ENCODE assay signal across 10 mouse cellular contexts in the genomic region with DNA sequence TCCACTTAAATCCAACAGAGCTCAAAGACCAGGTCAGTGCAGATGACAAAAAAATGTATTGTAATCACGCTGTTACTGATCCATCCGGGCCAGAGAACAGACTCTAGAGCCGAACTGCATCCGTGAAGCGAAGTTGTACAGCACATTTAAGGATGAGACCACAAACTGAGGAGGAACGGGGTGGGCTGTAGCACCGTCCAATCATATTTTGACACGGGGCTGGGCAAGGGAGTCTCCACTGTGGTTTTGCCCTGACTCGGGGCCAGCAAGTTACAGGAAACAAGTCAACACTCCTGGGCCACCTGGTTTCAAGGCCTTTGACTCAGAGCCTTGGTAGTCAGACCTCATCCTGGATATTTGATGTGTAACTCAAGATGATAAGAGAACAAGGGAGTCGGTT. TPM values are rescaled to one million over a fixed set of nuclear protein-coding genes. Genes with fewer than 3 reads are reported as not detected.
A peak's percentile ranks its signal among the peaks of the same experiment; 100 is the strongest.
DNase-seq lines count a peak whose midpoint lies in the region; ATAC-seq lines count a peak whose summit lies in the region.
"Had no signal": no experiment of that assay in that cellular context is flagged by ENCODE, and none has a peak within 500 bp of the region (broad histone marks: within the 10 kb centered on the region; RNA-seq: fewer than 3 reads in every experiment).

No protein-coding gene starts in this region.

- no peak overlapping the region for H3K4me3 ChIP-seq in liver, embryonic 16.5 days (ENCODE audit: low read depth, low read length)

- 0 out of 2 replicates have a peak overlapping the region, but pooled peaks have one; percentile 9 for H3K27ac ChIP-seq in liver, embryonic 16.5 days (ENCODE audit: low read length)

- H3K36me3 ChIP-seq in liver, embryonic 16.5 days (ENCODE audit: control insufficient read depth, insufficient read depth): no peaks in the 10 kb centered on the region

- no peak for ATAC-seq in liver, embryonic 16.5 days (ENCODE audit: low read depth)

- H3K9me3 ChIP-seq in liver, embryonic 16.5 days (replicated peaks; ENCODE audit: control insufficient read depth, low read length): no peaks in the 10 kb centered on the region

- H3K27me3 ChIP-seq in liver, embryonic 16.5 days (ENCODE audit: control insufficient read depth, insufficient read depth, low read depth, low read length): no peaks in the 10 kb centered on the region

- H3K9ac ChIP-seq in liver, embryonic 16.5 days (ENCODE audit: low read depth, low read length): no peak overlapping the region

- H3K4me2 ChIP-seq in liver, embryonic 16.5 days (ENCODE audit: low read depth, low read length): no peak overlapping the region; the same call in 1 of the 2 replicates

- peak; percentile 33 to 39 for DNase-seq in lung, adult 18-20 months
- DNase-seq in lung, postnatal 10 days: no peak
- DNase-seq in T-cell, adult 2 months (ENCODE audit: low spot score): peak; percentile 72
- peak; percentile 45 for DNase-seq in thymus, postnatal 10 days (ENCODE audit: low spot score in 2 of 2)
- DNase-seq in right cerebral cortex, postnatal 14 days: no peak
- no peak for DNase-seq in cerebellum, adult 8-10 months
- no peak for DNase-seq in gastrocnemius, postnatal 4 days (ENCODE audit: low spot score in 2 of 2)
- DNase-seq: right cerebral cortex, postnatal 4 days had no signal

- H3K4me1 ChIP-seq in liver, embryonic 16.5 days (ENCODE audit: control insufficient read depth, low read depth, low read length): peaks cover 11% of the 10 kb centered on the region

- WGBS in liver, embryonic 16.5 days (ENCODE audit: insufficient replicate concordance): 28% methylated on average over 10 of the region's 10 CpGs

RNA-seq across cellular contexts. Expression of gene Ccn2, which starts 40.6 kb away (rescaled TPM):
- polyA plus RNA-seq in liver, embryonic 16.5 days (2015; fragmentation: Nextera tagmentation; extraction: Ambion mirVana): 0.70 and 0.92 TPM in 2 replicates
- total RNA-seq in gastrocnemius, postnatal 4 days (2021): 10 to 100 TPM; 29.5 to 40.8 TPM
- total RNA-seq: monocyte, adult 5-6 weeks had no signal

Comparison
In these comparisons a context has a peak if more than half of its experiments do, and no peak if none do; other contexts are left out.
1. DNase-seq: peak in lung, adult 18-20 months (2 of 2), T-cell, adult 2 months (single experiment) and thymus, postnatal 10 days (2 of 2); none in lung, postnatal 10 days (single experiment), right cerebral cortex, postnatal 14 days (single experiment), cerebellum, adult 8-10 months (single experiment) and gastrocnemius, postnatal 4 days (0 of 2).